Mouse (Mus musculus) splenic B cell, adult 2 months (primary cell): ENCODE data around the gene Efna4.

ENCODE experiments used
- DNase-seq: peaks from one replicate; pipeline ENCODE4 v3.0.0-alpha.2; 2011; ENCODE audit warnings: low read depth, low spot score
- H3K27me3 ChIP-seq: 2 replicates; pipeline ENCODE4 v1.6.1; 2012; ENCODE audit warnings: mild to moderate bottlenecking, low read length, moderate library complexity, mixed read lengths; ENCODE audit not compliant: control insufficient read depth, poor library complexity, insufficient read depth, severe bottlenecking
- H3K36me3 ChIP-seq: 2 replicates; pipeline ENCODE4 v1.6.1; 2012; ENCODE audit warnings: mild to moderate bottlenecking, low read length, moderate library complexity, mixed read lengths; ENCODE audit not compliant: control insufficient read depth, poor library complexity, insufficient read depth, severe bottlenecking

Efna4 gene

DNA sequence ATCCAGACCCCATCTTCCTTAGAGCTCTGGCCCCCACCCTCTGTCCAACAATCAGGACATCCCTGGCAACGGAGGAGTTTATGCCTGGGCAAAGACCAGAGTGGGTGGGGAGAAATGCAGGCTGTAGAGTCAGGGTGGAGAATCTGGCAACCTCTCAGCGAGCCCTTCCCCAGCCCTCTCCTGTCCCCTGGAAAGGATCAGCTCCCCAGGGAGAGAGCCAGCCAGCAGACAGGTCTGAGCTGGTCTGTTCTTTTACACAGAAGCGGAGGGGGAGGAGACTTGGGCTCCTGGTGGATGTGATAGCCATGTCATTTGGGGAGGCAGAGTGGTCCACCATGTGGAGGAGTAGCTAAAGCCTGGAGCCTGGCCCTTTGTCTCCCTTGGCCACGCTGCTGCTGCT lies 9.2 kb downstream of the Efna4 start:
- Histone ChIP-seq H3K27me3 (no peaks in the 10 kb centered on the region), H3K36me3 (no peaks in the 10 kb centered on the region)
- DNase-seq, result no peak

DNA sequence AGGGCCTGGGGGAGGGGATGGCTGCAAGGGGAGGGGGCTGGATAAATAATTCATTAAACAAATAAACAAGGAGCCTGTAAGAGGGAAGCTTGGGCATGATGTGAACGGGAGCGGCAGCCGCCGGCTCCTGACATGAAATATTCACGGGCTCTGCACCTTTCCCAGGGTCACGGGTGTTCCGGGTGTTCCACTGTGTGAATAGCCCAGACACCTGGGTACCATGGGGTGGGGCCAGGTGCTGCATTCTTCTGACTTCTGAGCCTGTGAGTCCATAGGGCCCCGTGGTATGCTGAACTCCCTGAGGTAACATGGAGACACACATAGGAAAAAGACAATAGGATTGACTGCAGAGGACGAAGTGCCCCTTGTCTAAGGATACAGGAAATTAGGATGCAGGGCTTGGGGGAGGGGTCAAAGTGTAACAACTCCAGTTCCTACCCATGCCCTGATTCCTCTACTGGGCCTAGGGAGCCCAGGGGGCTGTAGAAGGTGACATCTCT lies 10.4 kb downstream of the Efna4 start:
- Histone ChIP-seq H3K36me3 (no peaks in the 10 kb centered on the region), H3K27me3 (no peaks in the 10 kb centered on the region)
- DNase-seq, result no peak

DNA sequence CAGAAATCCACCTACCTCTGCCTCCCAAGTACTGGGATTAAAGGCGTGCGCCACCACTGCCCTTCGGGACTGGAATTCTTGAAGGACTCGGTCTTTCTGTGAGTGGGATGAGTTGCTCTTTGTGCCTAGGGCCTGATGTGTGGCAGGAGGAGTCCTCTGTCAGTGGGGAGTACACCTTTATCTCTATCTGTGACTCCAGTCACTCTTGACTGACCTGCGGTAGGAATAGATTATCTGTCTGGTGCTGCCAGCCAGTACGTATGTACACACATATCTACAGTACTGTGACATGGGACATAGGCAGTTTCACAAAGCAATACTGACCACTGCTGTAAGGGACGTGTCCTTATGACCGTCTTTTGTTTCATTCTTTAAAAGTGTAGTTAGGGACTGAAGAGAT lies 11.9 kb downstream of the Efna4 start:
- no peaks in the 10 kb centered on the region for H3K36me3 ChIP-seq

DNA sequence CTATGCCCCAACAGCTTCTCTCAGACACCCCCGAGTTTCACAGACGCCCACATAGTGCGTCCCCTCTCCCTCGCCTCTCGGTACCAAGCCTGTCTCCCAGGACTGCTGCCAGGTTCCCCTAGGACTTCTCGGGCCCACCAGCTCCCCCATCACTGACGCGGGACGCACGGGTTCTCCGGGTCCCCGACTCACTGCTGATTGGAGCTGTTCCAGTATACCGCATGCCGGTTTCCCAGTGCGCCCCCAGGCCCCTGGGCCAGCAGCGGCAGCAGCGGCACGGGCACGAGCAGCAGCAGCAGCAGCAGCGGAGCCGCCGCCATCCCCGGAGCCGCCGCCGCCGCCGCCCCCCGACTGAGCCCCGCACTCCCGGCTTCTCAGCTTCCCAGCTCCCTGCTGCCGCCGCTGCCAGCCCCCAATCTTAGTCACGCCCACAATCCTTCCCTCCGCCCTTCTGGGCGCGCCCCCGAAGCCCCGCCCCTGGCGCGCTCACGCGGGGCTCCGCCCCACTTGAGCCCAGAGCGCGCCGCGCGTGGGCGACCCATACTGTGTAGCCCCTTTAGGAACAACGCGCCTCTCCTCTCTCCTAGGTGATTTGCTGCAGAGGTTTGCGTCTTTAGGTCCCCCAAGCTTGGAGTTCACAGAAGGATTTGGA lies 15.2 kb downstream of the Efna4 start, which contains the start of gene Efna3:
Gene Efna3, minus strand, starts transcription at position 452 of the 652 bp plus-strand sequence.
- peak; percentile 52 for DNase-seq
- Histone ChIP-seq H3K36me3 (no peaks in the 10 kb centered on the region), H3K27me3 (no peaks in the 10 kb centered on the region; the same call in 1 of the 2 replicates)

More for the DNA sequence above, 11.9 kb downstream of the Efna4 start:
- H3K27me3 ChIP-seq, result no peaks in the 10 kb centered on the region; the same call in 1 of the 2 replicates
- DNase-seq, result no peak

DNA sequence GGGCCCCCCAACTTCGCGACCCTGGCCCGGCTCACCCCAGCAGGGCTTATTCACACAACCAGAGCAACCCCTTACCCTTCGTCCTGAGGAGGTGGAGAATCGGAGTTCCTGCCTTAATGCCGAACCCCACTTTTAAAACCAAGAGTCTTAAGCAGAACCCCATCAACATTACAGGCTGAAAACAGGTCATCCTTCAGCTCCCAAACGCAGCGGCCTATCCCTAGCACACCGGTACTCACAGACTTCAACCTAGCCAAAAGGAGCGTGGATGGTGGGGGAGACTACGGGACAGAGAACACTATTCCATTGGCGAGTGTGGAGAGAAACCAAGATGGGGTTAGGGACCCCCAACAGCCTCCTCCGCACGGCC lies 15.7 kb downstream of the Efna4 start:
- Histone ChIP-seq H3K36me3 (no peaks in the 10 kb centered on the region), H3K27me3 (no peaks in the 10 kb centered on the region; the same call in 1 of the 2 replicates)
- no peak for DNase-seq

DNA sequence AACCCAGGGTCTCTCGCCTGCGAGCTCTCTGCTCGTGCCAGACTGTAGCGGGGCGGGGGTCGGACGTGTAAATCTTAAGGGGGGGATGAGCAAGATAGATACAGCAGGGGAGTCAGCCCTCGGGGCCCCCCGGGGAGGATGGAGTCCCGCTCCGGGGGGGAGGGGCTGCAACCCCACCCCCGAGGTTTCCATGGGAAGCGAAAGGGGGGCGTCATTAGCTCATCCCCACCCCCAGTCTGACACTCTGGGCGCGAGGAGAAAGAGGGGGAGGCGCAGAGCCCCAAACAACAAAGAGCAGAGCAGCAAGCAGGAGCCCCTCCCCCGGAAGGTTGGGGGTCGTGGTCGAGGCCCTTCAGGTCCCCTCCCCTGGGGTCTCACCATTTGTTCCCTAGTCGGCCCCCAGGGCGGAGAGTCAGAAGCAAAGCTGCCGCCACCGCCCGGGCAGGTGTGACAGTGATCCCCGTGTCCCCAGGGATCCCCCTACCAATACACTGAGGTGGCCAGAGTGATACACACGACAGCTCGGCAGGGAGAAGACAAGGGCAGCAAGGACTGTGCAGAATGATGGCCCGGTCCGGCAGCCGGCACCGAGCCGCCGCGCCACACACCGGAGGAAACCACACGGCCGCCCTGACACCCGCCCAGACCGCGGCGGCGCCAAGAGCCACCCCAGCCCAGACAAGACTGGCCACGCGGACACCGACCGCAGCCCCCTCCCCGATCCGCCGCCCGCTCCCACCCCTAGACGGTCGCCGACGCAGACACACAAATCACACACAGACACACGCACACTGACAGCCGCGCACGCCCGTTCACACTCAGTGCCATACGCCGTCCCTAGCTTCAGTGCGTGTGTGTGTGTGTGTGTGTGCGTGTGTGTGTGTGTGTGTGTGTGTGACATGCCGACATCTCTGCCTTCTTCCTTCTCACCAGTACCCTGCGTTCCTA lies 16.4 kb downstream of the Efna4 start:
- Histone ChIP-seq H3K27me3 (no peaks in the 10 kb centered on the region; the same call in 1 of the 2 replicates), H3K36me3 (no peaks in the 10 kb centered on the region)
- DNase-seq, result peak; percentile 58

DNA sequence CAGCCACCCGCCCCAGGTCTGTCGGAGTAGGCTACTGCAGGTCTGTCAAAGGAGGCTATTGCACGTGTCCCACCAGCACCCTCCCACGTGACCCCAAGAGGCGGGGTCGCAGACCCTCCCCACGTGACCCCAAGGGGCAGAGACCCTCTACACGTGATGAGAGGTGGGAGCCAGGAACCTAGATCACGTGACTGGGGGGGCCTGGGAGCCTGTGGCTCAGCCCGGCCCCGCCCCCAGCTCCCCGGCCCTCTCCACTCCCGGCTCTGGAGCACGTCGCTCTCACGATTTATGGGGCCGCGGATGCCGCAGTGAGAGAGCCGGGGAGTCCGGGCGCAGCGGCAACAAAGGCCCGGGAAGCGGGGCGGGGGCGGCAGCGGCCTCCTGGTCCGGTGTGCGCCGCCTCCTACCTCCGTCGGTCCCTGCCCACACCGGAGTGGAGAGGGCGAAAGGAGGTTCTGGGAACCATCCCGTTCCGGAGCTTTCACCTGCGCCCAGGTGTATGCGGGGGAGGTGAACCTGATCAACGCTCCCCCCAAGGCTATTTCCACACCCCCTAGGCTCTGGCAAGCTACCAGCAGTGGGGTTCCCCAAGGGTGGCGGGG lies 17.1 kb downstream of the Efna4 start:
- Histone ChIP-seq H3K27me3 (no peaks in the 10 kb centered on the region; the same call in 1 of the 2 replicates), H3K36me3 (no peaks in the 10 kb centered on the region)
- no peak for DNase-seq

DNA sequence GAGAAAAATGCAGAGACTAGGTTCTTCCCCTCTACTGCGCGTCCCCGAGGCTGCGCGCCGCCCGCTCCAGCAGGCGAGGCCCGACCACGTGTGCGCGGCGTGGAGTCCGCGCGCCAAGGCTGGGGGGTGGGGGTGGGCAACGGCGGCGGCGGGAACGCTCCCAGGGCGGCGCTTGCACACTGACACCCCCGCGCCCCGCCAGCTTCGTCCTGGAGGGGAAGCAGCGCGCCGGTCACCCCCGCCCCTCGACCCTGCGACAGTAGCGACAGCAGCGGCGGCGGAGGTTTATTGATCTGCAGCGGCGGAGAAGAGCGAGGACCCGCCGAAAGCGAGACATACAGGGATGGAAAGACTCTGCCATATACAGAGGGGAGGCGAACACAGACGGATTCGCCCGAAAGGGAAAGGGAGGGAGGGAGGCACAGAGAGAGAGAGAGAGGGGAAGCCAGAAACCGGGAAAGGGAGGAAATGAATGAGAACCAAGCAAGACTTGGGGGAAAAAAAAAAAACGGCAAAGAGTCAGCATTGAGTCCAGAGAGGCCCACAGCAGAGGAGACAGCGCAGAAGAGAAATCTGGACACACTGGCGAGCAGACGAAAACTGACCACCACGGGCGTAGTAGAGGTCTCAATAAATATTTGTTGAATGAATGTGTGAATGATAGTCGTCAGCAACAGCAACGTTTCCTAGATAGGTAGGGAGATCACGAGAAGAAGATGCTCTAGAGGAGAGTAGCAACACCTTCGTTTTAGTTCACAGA lies 18.1 kb downstream of the Efna4 start:
- DNase-seq, result no peak
- Histone ChIP-seq H3K27me3 (no peaks in the 10 kb centered on the region; the same call in 1 of the 2 replicates), H3K36me3 (no peaks in the 10 kb centered on the region)

DNA sequence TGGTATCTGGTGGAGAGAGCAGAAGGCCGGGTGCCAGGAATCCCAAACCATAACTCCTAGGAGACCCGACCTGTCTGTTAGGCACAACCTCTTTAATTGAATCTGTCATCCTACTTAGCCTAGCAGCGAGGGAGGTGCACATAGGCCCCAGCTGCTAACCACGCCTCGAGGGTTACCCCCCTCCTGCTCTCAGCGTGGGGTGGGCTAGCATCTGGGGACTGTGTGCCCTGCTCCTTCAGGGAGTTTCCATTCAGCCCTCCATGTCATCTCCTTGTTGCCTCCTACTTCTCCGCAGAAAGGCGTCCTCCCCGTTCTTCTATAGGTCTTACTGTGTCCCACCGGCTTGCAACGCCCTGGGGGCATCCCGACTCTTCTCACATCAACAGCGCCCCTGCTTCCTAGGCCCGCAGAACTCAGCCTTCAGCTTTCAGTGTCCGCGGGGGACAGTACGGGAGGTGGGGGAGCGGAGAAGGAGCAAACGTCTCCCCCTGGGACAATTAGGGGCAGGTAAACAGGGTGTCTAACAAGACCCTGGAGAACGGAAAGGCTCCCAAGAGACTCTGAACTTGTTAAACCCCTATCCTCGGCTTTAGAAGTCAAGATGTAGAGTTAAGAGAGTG lies 18.7 kb downstream of the Efna4 start:
- no peaks in the 10 kb centered on the region for H3K36me3 ChIP-seq
- no peak for DNase-seq
- no peaks in the 10 kb centered on the region; the same call in 1 of the 2 replicates for H3K27me3 ChIP-seq

DNA sequence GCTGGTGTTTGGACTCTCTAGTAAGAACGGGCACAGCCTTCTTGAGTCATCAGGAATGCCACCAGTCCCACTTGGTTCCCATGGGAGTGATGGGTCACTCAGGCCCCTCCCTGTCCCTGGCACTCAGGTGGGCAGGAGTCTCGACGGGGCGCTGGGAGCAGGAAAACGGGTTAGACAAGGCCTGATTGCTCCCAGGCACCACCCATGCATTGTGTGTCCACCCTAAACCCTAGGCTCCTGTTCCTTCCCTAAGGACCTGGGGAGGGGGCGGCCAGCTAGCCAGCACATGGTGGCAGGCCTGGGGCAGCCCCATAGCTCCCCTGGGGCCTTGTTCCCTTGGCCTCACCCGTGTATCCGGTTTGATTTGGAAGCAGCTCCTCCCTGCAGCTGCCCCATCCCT lies 19.5 kb downstream of the Efna4 start:
- Histone ChIP-seq H3K27me3 (no peaks in the 10 kb centered on the region; the same call in 1 of the 2 replicates), H3K36me3 (no peaks in the 10 kb centered on the region)
- DNase-seq, result no peak

DNA sequence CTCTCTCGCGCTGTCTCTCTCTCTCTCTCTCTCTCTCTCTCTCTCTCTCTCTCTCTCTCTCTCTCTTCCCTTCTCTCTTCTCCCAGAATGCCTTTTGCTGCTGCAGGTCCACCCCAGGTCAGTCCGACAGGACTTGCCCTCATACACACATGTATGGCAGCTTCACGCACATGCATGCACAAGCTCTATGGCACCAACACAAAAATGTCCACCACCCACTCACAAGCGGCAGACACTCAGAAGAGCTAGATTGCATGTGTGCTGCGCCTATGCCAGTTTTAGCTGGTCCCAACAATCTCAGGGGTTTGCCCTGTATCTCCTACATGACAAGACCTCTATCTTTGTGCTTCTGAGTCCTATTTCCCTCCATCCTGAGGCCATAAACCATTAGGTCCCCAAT lies 20.6 kb downstream of the Efna4 start:
- DNase-seq, result no peak
- H3K36me3 ChIP-seq, result no peaks in the 10 kb centered on the region
- H3K27me3 ChIP-seq, result no peaks in the 10 kb centered on the region; the same call in 1 of the 2 replicates

DNA sequence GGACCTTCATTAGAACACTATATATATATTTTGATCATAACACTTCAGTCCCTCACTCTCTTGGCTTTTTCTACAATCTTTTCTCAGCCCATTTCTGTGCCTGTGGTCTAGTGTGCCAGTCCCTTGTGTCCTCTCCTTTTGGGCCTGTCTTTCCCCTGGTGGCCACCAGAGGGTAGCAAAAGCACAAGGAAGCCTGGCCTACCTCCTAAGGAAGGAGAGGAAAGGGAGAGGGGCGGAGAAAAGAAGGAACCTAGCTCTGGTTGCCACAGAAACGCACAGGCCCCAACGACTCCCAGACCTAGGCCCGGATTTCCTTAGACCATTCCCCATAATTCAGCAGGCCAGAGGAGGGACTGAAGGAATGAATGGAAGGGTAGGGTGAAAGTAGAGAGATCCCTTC lies 21.0 kb downstream of the Efna4 start:
- DNase-seq, result peak; percentile 79
- H3K27me3 ChIP-seq, result no peaks in the 10 kb centered on the region; the same call in 1 of the 2 replicates
- no peaks in the 10 kb centered on the region for H3K36me3 ChIP-seq

DNA sequence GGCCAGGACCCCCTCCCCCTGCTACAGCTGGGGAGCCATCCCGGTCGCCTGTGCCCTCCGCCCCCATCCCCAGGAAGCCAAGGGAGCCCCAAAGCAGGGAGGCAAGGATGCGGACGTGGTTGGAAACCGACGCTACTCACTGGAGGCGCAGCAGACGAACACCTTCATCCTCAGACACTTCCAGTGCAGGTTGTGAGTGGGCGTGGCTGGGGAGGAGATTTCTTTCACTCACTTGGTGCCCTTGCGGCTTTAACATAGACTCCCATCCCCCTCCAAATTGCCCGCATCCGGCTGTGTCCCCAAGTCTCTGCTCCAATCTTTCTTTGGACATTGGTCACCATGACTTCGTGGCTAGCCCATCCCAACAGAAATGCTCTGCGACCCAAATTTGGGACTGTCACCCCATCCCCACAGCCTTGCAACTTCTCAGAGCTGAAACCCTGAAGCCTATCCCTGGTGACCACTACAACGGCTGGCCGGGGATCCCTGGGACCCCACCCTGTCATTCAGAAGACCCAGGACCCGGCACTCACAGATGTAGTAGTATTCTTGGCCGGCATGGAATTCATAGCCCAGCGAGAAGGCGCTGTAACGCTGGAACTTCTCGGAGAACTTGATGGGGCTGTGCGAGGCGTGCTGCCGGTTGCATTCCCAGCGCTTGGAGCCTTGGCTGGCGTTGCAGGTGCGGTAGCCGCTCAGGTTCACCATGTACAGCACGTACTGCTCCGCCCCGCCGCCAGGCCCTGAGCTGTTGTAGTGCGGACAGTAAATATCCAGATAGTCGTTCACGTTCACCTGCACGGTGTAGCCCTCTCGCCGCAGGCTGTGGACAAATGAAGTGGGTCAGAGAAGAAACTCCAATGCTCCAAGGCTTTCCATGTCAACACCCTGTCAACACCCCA lies 21.6 kb downstream of the Efna4 start:
- no peak for DNase-seq
- no peaks in the 10 kb centered on the region for H3K36me3 ChIP-seq
- no peaks in the 10 kb centered on the region; the same call in 1 of the 2 replicates for H3K27me3 ChIP-seq
